Mouse (Mus musculus) cerebellum, adult 8-10 months (tissue): ENCODE data around the gene Espl1.

Source experiments
- DNase-seq: peaks from one replicate; pipeline ENCODE4 v3.0.0; 2022

Espl1 gene

GRCm38 (mm10) chr15:102339612-102340011 is 43.5 kb downstream of the Espl1 start:
- DNase-seq, result no peak

GRCm38 (mm10) chr15:102341580-102341979 is 45.5 kb downstream of the Espl1 start:
- no peak for DNase-seq

- no peak for DNase-seq
Measured at GRCm38 (mm10) chr15:102344490-102344889, 48.4 kb downstream of the Espl1 start.

GRCm38 (mm10) chr15:102346444-102346843 is 50.4 kb downstream of the Espl1 start:
- no peak for DNase-seq

- DNase-seq, result peak; percentile 95
Measured at GRCm38 (mm10) chr15:102350138-102350941, 54.3 kb downstream of the Espl1 start, which contains the start of gene Aaas. Gene Aaas (minus strand): TSS chr15:102350771.

- no peak for DNase-seq
Measured at GRCm38 (mm10) chr15:102350942-102351291, 54.9 kb downstream of the Espl1 start.

GRCm38 (mm10) chr15:102352177-102352576 is 56.1 kb downstream of the Espl1 start:
- no peak for DNase-seq

- DNase-seq, result no peak
Measured at GRCm38 (mm10) chr15:102353986-102354385, 57.9 kb downstream of the Espl1 start.

GRCm38 (mm10) chr15:102355134-102355870 is 59.2 kb downstream of the Espl1 start:
- no peak for DNase-seq

GRCm38 (mm10) chr15:102355871-102356441 is 59.9 kb downstream of the Espl1 start:
- no peak for DNase-seq

- no peak for DNase-seq
Measured at GRCm38 (mm10) chr15:102356501-102357325, 60.6 kb downstream of the Espl1 start.

- DNase-seq, result no peak
Measured at GRCm38 (mm10) chr15:102358126-102358525, 62.1 kb downstream of the Espl1 start.

GRCm38 (mm10) chr15:102358834-102359233 is 62.8 kb downstream of the Espl1 start:
- no peak for DNase-seq

- no peak for DNase-seq
Measured at GRCm38 (mm10) chr15:102362648-102363047, 66.6 kb downstream of the Espl1 start.

- no peak for DNase-seq
Measured at GRCm38 (mm10) chr15:102364678-102365077, 68.6 kb downstream of the Espl1 start.

GRCm38 (mm10) chr15:102366238-102366637 is 70.2 kb downstream of the Espl1 start:
- no peak for DNase-seq

- DNase-seq, result no peak
Measured at GRCm38 (mm10) chr15:102366733-102367344, 70.8 kb downstream of the Espl1 start, which contains the start of gene Sp7. Gene Sp7 (minus strand): TSS chr15:102367182.

- no peak for DNase-seq
Measured at GRCm38 (mm10) chr15:102369972-102370371, 73.9 kb downstream of the Espl1 start.

- DNase-seq, result no peak
Measured at GRCm38 (mm10) chr15:102370727-102371126, 74.7 kb downstream of the Espl1 start.
